Mouse (Mus musculus) urinary bladder, adult 18-20 months (tissue): Measurements from ENCODE around the gene Ccdc12.

ENCODE experiments used
- DNase-seq, 2 experiments: peaks; one replicate each; pipeline ENCODE4 v3.0.0; 2022; ENCODE audit warnings: low spot score in 2 of 2, mixed read lengths in 2 of 2

The Ccdc12 gene

DNA sequence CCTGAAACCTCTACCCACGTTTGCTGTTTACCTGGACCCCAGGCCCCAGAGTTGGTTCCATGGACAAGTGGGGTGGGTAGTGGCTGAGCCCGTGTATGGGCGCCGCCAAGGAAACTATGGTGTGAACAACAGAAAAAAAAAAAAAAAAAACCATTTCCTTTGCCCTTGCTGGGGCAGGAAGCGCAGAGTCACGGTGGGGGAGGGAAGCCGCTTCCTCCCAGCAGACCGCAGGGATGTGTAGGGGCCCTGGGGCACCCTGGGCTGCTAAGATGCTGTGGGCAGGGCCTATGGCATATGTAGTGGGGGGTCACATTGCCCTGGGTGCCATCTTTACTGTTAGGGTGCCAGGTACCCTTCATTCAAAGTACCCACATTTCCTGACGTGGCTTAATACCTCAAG is 11.1 kb upstream of the Ccdc12 start:
- no peak for DNase-seq

DNA sequence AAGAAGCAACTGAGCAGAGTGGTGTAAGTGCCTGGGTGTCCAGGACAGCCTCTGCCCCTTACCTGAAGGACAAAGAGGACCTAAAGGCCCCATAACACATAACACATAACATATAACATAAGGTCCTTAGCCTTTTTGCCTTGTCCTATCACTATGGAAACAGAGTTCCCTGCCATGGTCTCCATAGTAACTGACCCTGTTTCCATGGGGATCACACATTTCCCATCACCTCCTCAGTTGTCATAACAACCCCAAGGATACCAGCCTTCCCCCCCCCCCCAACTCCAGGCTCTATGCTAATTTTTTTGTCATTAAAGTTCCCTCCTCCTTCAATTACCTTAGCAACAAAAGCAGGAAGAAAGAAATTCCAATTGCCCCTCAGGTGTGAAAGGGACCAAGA is 6.5 kb upstream of the Ccdc12 start:
- no peak for DNase-seq

DNA sequence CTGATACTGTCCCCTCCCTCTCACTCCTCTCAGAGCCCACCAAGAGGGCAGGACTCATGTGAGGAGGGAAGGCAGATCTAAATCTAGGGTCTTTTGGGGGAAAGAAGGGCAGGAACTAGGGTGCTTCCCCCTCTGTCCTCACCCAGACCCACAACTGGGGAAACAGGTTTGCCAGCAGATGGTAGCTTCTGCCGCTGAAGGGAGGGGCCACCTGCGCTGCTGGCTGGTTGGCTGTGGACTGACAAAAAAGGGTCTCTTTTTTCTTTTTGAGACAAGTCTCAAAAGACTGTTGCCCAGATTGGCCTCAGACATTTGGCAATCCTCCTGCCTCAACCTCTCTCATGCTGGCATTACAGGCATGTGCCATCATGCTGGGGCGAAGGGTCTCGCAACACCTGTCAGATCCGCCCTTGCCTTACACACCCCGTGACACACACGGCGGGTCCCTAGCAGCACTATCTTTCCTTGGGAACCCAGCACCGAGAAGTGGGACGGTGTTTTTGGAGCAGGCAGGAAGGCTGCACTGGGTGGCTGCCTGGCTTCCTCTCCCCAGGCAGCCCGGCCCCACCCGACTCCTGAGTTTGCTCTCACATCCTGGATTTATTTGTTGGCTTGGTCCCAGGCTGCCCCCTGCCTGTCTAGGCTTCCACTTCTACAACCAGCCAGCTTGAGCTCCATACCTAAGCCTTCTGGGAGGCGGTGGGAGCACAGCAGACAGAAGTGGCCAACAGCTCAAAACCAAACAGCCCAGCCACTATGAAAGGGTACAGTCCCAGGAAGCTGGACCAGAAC is 4.2 kb upstream of the Ccdc12 start:
- peak; percentile 44 to 51 for DNase-seq

- no peak for DNase-seq
Measured at GRCm38 (mm10) chr9:110652963-110653654, 3.2 kb upstream of the Ccdc12 start.

- DNase-seq = peak; percentile 90 to 95
Measured at GRCm38 (mm10) chr9:110653655-110654461, 2.4 kb upstream of the Ccdc12 start, which contains the start of gene Nbeal2. Gene Nbeal2 (minus strand): TSS chr9:110654161.

- no peak for DNase-seq
Measured at GRCm38 (mm10) chr9:110654726-110655650, 1.3 kb upstream of the Ccdc12 start.

DNA sequence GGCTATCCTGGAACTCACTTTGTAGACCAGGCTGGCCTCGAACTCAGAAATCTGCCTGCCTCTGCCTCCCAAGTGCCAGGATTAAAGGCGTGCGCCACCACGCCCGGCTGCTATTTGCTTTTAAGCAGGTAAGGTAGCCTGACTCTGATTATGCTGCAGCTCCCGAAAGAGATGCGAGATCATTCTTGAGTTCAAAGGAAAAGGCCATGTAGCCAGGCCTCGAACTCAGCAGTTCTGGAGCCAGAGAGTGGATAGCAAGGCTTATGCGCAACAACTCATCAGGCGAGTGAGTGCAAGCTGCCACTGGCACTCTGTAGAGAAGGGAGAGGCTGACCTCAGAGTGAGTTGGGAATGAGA is 674 bp upstream of the Ccdc12 start:
- DNase-seq = no peak

DNA sequence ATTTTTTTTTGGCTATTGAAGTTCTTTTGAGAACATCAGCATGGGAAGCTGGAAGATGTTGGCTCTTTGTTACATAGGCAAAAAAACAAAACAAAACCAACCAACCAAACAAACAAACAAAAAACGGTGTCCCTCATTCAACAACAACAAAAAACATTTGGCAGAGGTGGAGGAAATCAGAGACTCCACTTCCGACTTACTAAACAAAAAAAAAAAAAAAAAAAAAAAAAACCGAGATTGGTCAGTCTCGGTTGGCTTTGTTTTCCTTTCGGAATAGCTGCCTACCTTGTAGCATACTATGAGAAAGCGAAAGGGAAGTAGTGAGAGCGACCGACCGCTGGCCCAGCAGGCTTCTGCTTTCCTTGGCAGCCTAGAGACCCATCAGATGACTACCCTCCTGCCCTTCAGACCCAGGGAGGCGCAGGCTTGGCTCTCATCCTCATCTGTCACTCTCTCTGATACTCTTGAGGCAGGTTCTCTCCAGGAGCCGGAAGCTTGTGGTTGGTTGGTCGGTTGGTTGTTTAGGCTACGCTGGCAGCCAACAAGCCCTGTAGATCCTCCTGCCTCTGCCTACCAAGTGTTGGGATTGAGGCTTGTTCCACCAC is 1.3 kb downstream of the Ccdc12 start:
- DNase-seq = no peak

DNA sequence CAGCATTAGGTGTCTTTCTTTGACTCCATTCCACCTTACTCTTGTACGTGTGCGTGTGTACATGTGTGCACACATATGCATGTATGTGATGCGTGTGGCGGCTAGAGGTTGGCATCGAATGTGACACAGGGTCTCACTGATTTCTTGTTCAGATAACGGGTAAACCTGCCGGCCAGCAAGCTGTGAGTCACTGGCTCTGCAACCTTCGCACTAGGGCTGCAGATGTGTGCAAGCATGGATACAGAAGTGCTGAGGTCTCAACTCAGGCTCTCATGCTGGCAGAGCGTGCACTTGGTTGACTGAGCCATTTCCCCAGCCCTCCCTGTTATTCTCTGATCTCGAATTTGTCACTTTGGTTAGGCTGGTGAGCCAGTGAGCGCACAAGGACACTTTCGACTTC is 3.2 kb downstream of the Ccdc12 start:
- no peak for DNase-seq

GRCm38 (mm10) chr9:110660208-110660607 is 3.9 kb downstream of the Ccdc12 start:
- DNase-seq = no peak

DNA sequence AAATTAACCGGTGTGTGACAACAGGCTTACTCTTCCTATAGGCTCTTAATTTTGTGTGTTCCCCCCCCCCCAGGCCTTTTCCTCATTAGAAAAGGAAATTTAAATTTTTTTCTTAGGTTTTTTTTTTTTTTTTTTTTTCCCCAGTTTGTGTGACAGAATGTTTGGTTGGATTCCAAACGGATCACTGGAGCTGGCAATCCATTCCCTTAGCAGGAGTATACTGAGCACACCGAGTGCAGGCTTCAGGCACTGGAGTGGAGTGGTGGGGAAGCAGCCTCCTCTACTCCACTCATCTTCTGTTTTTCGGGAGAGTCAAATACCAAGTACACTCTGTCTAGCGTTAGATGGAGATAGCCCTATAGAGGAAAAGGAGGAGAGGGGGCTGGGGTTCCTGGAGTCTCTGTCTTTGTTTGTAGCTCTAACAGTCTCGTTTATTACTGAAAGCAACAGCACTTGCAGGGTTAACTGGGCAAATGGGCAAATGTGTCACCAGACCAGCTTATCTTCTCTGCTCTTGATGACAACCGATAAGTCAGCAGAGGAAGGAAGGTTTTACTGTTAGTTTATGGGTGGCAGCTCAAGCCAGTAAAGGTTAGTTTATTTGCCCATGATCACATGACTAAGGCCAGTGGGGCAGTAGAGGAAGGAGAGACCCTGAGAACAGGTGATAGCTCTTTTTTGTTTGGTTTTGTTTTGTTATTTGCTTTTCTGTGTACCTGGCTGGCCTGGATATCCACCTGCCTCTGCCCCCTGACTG is 4.7 kb downstream of the Ccdc12 start:
- DNase-seq = peak in 1 of 2 experiments; percentile 42

GRCm38 (mm10) chr9:110662844-110663243 is 6.5 kb downstream of the Ccdc12 start:
- no peak for DNase-seq

DNA sequence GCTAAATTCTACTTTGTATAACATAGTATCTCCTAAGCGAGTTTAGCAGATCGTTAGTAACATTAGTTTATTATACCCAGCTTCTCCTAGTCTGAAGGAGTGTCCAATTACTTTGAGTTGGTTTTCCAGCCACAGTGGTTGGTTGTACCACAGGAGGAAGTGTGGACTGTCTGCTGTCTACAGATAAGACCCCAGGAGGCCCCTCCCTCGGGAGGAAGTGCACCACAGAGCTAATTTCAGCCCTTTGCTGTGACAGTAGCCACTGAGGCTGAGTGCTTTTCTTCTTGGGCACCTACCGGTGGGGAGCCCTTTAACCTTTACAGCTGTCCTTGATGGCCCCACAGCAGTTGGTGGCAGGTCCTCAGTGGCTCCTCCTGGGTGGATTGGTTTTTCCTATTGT is 9.6 kb downstream of the Ccdc12 start:
- DNase-seq = no peak

DNA sequence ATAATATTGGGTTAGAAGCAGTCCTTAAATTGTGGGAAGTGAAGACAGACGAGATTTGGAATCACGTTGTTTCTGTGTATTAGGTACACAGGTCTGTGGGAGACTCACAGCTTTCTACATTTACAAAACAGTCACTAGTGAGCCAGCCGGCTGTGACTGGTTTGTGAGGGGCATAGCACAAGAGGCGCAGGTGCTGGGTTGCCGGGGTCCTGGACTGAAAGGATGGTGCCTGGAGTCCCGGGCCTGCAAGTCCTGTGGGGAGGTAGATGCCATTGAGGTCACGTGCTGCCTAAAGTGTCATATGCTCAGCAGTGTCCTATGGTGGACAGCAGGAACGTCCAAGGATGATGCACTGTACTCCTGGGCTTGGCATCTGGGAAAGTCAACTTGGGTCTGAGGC is 10.1 kb downstream of the Ccdc12 start:
- DNase-seq = no peak

DNA sequence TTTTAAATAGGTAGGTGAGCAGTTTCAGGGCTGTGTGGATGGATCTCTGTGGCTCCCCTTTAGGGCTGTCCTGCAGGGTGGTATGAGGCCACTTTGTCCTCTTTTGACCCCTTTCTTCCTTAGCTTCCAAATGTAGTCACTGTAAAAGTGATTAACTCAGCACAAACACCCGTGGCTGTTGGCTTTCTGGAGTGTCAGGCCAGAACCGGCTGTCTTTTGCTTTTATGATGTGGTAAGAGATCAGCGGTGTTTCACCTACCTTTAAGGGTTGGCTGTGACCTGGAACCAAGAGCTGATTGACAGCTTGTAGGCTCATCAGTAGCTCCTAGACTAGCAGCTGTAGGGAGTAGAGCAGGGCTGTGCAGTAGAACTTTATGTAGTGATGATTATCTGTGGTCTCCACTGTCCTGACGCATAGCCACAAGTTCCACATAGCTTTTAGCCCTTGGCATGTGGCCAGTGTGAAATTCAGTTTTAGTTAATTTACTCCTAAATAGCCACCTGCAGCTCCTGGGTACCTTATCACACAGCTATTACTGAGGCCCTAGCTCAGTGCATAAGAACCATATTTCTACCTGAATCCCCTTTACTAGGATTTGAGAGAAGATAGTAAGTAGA is 11.0 kb downstream of the Ccdc12 start:
- DNase-seq = no peak

GRCm38 (mm10) chr9:110668601-110669293 is 12.4 kb downstream of the Ccdc12 start:
- DNase-seq = no peak

DNA sequence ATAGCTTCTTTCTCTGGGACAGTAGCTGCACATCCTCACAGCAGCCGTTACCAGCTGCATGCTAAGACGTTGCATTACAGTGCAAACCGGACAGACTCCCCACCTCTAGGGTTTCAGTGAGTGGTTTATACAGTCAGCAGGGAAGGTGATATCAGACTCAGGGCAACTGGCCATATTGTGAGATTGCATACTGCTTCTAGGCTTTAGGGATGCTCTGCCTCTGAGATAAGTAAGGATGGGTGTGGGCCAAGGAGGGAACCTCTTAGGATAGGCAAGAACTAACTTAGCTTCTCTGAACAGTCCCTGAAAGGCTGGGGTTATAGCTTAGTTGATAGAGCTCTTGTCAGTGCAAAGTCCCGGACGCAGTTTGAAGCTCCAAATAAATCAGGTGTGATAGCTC is 13.5 kb downstream of the Ccdc12 start:
- DNase-seq = no peak

GRCm38 (mm10) chr9:110672462-110673106 is 16.3 kb downstream of the Ccdc12 start:
- no peak for DNase-seq
